Mouse (Mus musculus) midbrain, embryonic 13.5 days (tissue): Measurements from ENCODE around the gene Ino80e. TPM values are rescaled to one million over a fixed set of nuclear protein-coding genes. Genes with fewer than 3 reads are reported as not detected.

ENCODE experiments used
- ATAC-seq: fragments of 200-750 bp; cut with Nextera tagmentation; 2 replicates; pipeline ENCODE4 v1.8.0; 2017; ENCODE audit warnings: mild to moderate bottlenecking, moderate TSS enrichment, moderate library complexity
- H3K27ac ChIP-seq: fragments of 300-500 bp; sonication (generic); 2 replicates; pipeline ENCODE4 v1.5.1; 2015; ENCODE audit warnings: inconsistent platforms, mild to moderate bottlenecking, moderate library complexity
- H3K27me3 ChIP-seq: fragments of 300-500 bp; sonication (generic); 2 replicates; pipeline ENCODE4 v1.6.1; 2015; ENCODE audit warnings: mild to moderate bottlenecking, inconsistent platforms
- H3K36me3 ChIP-seq: fragments of 300-500 bp; sonication (generic); 2 replicates; pipeline ENCODE4 v1.6.1; 2015; ENCODE audit warnings: mild to moderate bottlenecking, inconsistent platforms
- H3K4me1 ChIP-seq: fragments of 300-500 bp; sonication (generic); replicated peaks from 2 replicates; pipeline ENCODE4 v1.6.1; 2015; ENCODE audit warnings: inconsistent platforms
- H3K4me2 ChIP-seq: fragments of 300-500 bp; sonication (generic); replicated peaks from 2 replicates; pipeline ENCODE4 v1.6.1; 2015; ENCODE audit warnings: moderate library complexity, mild to moderate bottlenecking, inconsistent platforms
- H3K4me3 ChIP-seq: fragments of 300-500 bp; sonication (generic); replicated peaks from 2 replicates; pipeline ENCODE4 v1.5.1; 2015; ENCODE audit warnings: mild to moderate bottlenecking, inconsistent platforms
- H3K9ac ChIP-seq: fragments of 300-500 bp; sonication (generic); replicated peaks from 2 replicates; pipeline ENCODE4 v1.6.1; 2015; ENCODE audit warnings: mild to moderate bottlenecking, inconsistent platforms
- H3K9me3 ChIP-seq: fragments of 300-500 bp; sonication (generic); 2 replicates; pipeline ENCODE4 v1.6.1; 2016; ENCODE audit warnings: mild to moderate bottlenecking, inconsistent platforms
- WGBS: fragments of 180-500 bp; shearing (Covaris S2); methylation state at CpG from one replicate; pipeline ENCODE4 v1.1.7; 2015; 5-methylcytosine and 5-hydroxymethylcytosine counted together
- polyA plus RNA-seq: library from polyadenylated mRNA; unstranded; fragments of >200 nt; fragmentation: Nextera tagmentation; extraction: Ambion mirVana; gene quantifications from 2 replicates; pipeline ENCODE4 v1.2.1, GENCODE M21; 2015

Gene Ino80e
- polyA plus RNA-seq, 1 experiment from 2014 or later = 88.8 TPM

- Histone ChIP-seq H3K9ac (no peak overlapping the region), H3K27me3 (peaks cover 20% of the 10 kb centered on the region), H3K4me1 (peaks cover 27% of the 10 kb centered on the region), H3K27ac (no peak overlapping the region), H3K4me2 (no peak overlapping the region), H3K36me3 (peaks cover 47% of the 10 kb centered on the region), H3K9me3 (no peaks in the 10 kb centered on the region), H3K4me3 (no peak overlapping the region)
- no peak for ATAC-seq
- WGBS = 36% methylated on average over 12 of the region's 12 CpGs
Measured at GRCm38 (mm10) chr7:126851192-126851591, 11.0 kb downstream of the Ino80e start.

GRCm38 (mm10) chr7:126850161-126850560 lies 12.0 kb downstream of the Ino80e start:
- H3K4me3 ChIP-seq = no peak overlapping the region
- peaks cover 20% of the 10 kb centered on the region for H3K27me3 ChIP-seq
- no peak overlapping the region for H3K4me2 ChIP-seq
- ATAC-seq = no peak
- 89% methylated on average over 6 of the region's 6 CpGs for WGBS
- no peak overlapping the region for H3K27ac ChIP-seq
- peaks cover 27% of the 10 kb centered on the region for H3K4me1 ChIP-seq
- no peak overlapping the region for H3K9ac ChIP-seq
- H3K36me3 ChIP-seq = peaks cover 37% of the 10 kb centered on the region
- no peaks in the 10 kb centered on the region for H3K9me3 ChIP-seq

GRCm38 (mm10) chr7:126848794-126849193 lies 13.4 kb downstream of the Ino80e start:
- Histone ChIP-seq H3K4me2 (peak overlapping the region; percentile 99), H3K27ac (no peak overlapping the region), H3K4me1 (peaks cover 27% of the 10 kb centered on the region), H3K36me3 (peaks cover 24% of the 10 kb centered on the region), H3K4me3 (peak overlapping the region; percentile 53), H3K9ac (peak overlapping the region; percentile 74), H3K27me3 (peaks cover 20% of the 10 kb centered on the region), H3K9me3 (no peaks in the 10 kb centered on the region)
- ATAC-seq = peak; percentile 26; the same call in 1 of the 2 replicates
- WGBS = 23% methylated on average over 10 of the region's 10 CpGs

- no peaks in the 10 kb centered on the region for H3K9me3 ChIP-seq
- H3K27me3 ChIP-seq = peaks cover 20% of the 10 kb centered on the region
- peaks cover 13% of the 10 kb centered on the region for H3K36me3 ChIP-seq
- peak overlapping the region; percentile 53 for H3K4me3 ChIP-seq
- H3K4me2 ChIP-seq = peak overlapping the region; percentile 99
- H3K4me1 ChIP-seq = peaks cover 27% of the 10 kb centered on the region
- peak overlapping the region; percentile 74 for H3K9ac ChIP-seq
- under 1% methylated on average over 70 of the region's 74 CpGs for WGBS
- ATAC-seq = peak; percentile 68
- no peak overlapping the region for H3K27ac ChIP-seq
Measured at GRCm38 (mm10) chr7:126847421-126848398, 14.5 kb downstream of the Ino80e start.

- Histone ChIP-seq H3K9me3 (no peaks in the 10 kb centered on the region), H3K4me3 (peak within 1 kb of the TSS; percentile 53), H3K27me3 (peaks cover 20% of the 10 kb centered on the region), H3K4me1 (peaks cover 27% of the 10 kb centered on the region), H3K9ac (peak within 1 kb of the TSS; percentile 74), H3K27ac (no peak within 1 kb of the TSS), H3K4me2 (peak within 1 kb of the TSS; percentile 99), H3K36me3 (peaks cover 7% of the 10 kb centered on the region)
- WGBS = 23% methylated on average over 4 of the region's 4 CpGs
- no peak for ATAC-seq
Measured at GRCm38 (mm10) chr7:126847116-126847420, 15.1 kb downstream of the Ino80e start, which contains the start of gene Doc2a. Gene Doc2a, plus strand, starts transcription at chr7:126847416.

- no peaks in the 10 kb centered on the region for H3K9me3 ChIP-seq
- no peak overlapping the region for H3K4me3 ChIP-seq
- ATAC-seq = no peak
- H3K36me3 ChIP-seq = no peaks in the 10 kb centered on the region
- 53% methylated on average over 2 of the region's 2 CpGs for WGBS
- peaks cover 20% of the 10 kb centered on the region for H3K27me3 ChIP-seq
- no peak overlapping the region for H3K4me2 ChIP-seq
- H3K27ac ChIP-seq = no peak overlapping the region
- no peak overlapping the region for H3K9ac ChIP-seq
- peaks cover 27% of the 10 kb centered on the region for H3K4me1 ChIP-seq
Measured at GRCm38 (mm10) chr7:126845516-126845915, 16.7 kb downstream of the Ino80e start.

- Histone ChIP-seq H3K27ac (no peak overlapping the region), H3K4me3 (no peak overlapping the region), H3K4me1 (peaks cover 14% of the 10 kb centered on the region), H3K27me3 (peaks cover 2% of the 10 kb centered on the region), H3K36me3 (no peaks in the 10 kb centered on the region), H3K4me2 (no peak overlapping the region), H3K9me3 (no peaks in the 10 kb centered on the region), H3K9ac (no peak overlapping the region)
- WGBS = 86% methylated on average over 9 of the region's 9 CpGs
- no peak for ATAC-seq
Measured at GRCm38 (mm10) chr7:126843276-126843675, 18.9 kb downstream of the Ino80e start.

- H3K4me1 ChIP-seq = peaks cover 21% of the 10 kb centered on the region
- ATAC-seq = no peak
Measured at GRCm38 (mm10) chr7:126833294-126833693, 28.9 kb downstream of the Ino80e start.

GRCm38 (mm10) chr7:126832036-126832598 lies 30.1 kb downstream of the Ino80e start:
- peaks cover 28% of the 10 kb centered on the region for H3K4me1 ChIP-seq
- H3K4me2 ChIP-seq = peak overlapping the region; percentile 59
- peaks cover 23% of the 10 kb centered on the region for H3K36me3 ChIP-seq
- under 1% methylated on average over 21 of the region's 21 CpGs for WGBS
- peak overlapping the region; percentile 25 for H3K9ac ChIP-seq
- ATAC-seq = peak; percentile 89
- H3K4me3 ChIP-seq = peak overlapping the region; percentile 33
- H3K27me3 ChIP-seq = no peaks in the 10 kb centered on the region
- H3K27ac ChIP-seq = peak overlapping the region; percentile 45; the same call in 1 of the 2 replicates
- H3K9me3 ChIP-seq = no peaks in the 10 kb centered on the region

More at GRCm38 (mm10) chr7:126833294-126833693, 28.9 kb downstream of the Ino80e start:
- no peak overlapping the region for H3K27ac ChIP-seq
- peaks cover 15% of the 10 kb centered on the region for H3K36me3 ChIP-seq
- WGBS = 95% methylated on average over 1 of the region's 1 CpGs
- no peaks in the 10 kb centered on the region for H3K9me3 ChIP-seq
- H3K4me2 ChIP-seq = no peak overlapping the region
- H3K27me3 ChIP-seq = no peaks in the 10 kb centered on the region
- no peak overlapping the region for H3K4me3 ChIP-seq
- H3K9ac ChIP-seq = no peak overlapping the region

GRCm38 (mm10) chr7:126831539-126831938 lies 30.6 kb downstream of the Ino80e start, which contains the start of gene 4930451I11Rik:
Gene 4930451I11Rik, minus strand, starts transcription at chr7:126831639.
- peak within 1 kb of the TSS; percentile 59 for H3K4me2 ChIP-seq

GRCm38 (mm10) chr7:126825952-126826351 lies 36.2 kb downstream of the Ino80e start:
- no peaks in the 10 kb centered on the region for H3K27me3 ChIP-seq
- no peak overlapping the region for H3K4me3 ChIP-seq
- peak overlapping the region; percentile 54 for H3K4me2 ChIP-seq
- peaks cover 30% of the 10 kb centered on the region for H3K36me3 ChIP-seq
- no peak for ATAC-seq
- H3K9me3 ChIP-seq = no peaks in the 10 kb centered on the region
- H3K4me1 ChIP-seq = peaks cover 65% of the 10 kb centered on the region
- peak overlapping the region; percentile 50 for H3K9ac ChIP-seq
- H3K27ac ChIP-seq = no peak overlapping the region
- 77% methylated on average over 5 of the region's 5 CpGs for WGBS

More at GRCm38 (mm10) chr7:126831539-126831938, 30.6 kb downstream of the Ino80e start, which contains the start of gene 4930451I11Rik:
- Histone ChIP-seq H3K27me3 (no peaks in the 10 kb centered on the region), H3K4me1 (peaks cover 34% of the 10 kb centered on the region), H3K36me3 (peaks cover 27% of the 10 kb centered on the region), H3K4me3 (peak within 1 kb of the TSS; percentile 33), H3K9ac (peak within 1 kb of the TSS; percentile 25), H3K27ac (peak within 1 kb of the TSS; percentile 45; the same call in 1 of the 2 replicates), H3K9me3 (no peaks in the 10 kb centered on the region)
- WGBS = 60% methylated on average over 5 of the region's 5 CpGs
- ATAC-seq = 0 out of 2 replicates have a peak, but pooled peaks have one; percentile 28

GRCm38 (mm10) chr7:126825403-126825802 lies 36.8 kb downstream of the Ino80e start:
- H3K36me3 ChIP-seq = peaks cover 27% of the 10 kb centered on the region
- no peak for ATAC-seq
- H3K9me3 ChIP-seq = no peaks in the 10 kb centered on the region
- peak overlapping the region; percentile 70 for H3K4me3 ChIP-seq
- H3K4me2 ChIP-seq = peak overlapping the region; percentile 54
- peaks cover 65% of the 10 kb centered on the region for H3K4me1 ChIP-seq
- peak overlapping the region; percentile 50 for H3K9ac ChIP-seq
- WGBS = 28% methylated on average over 8 of the region's 8 CpGs
- no peaks in the 10 kb centered on the region for H3K27me3 ChIP-seq
- H3K27ac ChIP-seq = no peak overlapping the region
